Mouse (Mus musculus): ENCODE data around the gene Fam98a. TPM values are rescaled to one million over a fixed set of nuclear protein-coding genes. Genes with fewer than 3 reads are reported as not detected.

The Fam98a gene
- polyA plus RNA-seq (2015; fragmentation: Nextera tagmentation; extraction: Ambion mirVana): 20.2 and 24.7 TPM in 2 replicates

DNA sequence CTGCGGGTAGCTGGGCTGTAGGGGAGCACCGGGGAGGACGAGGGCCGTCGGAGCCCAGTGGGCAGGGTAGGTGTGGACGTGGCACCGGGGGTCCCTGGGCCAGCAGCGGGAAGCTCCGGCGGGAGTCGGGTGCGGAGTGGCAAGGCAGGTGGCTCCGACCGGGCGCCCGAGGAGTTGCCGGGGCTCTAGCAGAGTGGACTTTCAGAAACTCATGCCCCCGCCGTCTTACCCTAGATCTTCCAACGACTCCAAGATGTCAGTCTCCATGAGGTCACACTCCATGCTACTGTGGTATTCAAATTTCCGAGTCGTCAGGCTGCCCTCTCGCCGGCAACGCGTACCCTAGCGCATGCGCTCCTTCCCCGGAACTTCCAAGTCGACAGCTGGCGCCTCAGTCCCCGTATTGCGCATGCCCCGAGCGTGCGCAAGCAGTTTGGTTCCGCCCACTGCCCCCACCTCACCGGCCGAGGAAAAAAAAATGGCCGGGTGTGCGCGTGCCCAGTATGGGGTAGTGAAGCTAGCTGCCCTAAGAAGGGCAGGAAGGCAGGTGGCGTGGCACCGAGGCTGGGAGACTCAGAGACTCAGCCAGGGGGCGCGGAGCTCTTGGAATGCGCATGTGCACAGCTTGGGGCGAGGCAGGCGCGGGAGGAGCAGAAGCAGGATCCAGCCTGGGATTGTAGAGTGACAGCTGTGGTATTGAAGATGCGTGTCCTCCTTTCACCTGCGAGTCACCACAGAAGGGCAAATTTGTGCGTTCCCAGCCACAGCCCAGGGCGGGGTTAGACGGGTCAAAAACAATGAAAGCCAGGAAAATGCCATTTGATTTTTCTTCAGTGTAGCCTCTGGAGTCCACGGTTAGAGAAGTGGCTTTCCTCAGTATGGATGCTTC lies at the start of gene Fam98a:
TSS of gene Fam98a (minus strand) at position 435 of the 889 bp plus-strand sequence.
- Histone ChIP-seq H3K9ac (peak within 1 kb of the TSS; percentile 89), H3K4me2 (peak within 1 kb of the TSS; percentile 73), H3K9me3 (replicated peaks) (no peaks in the 10 kb centered on the region), H3K27ac (peak within 1 kb of the TSS; percentile 69), H3K27me3 (no peaks in the 10 kb centered on the region), H3K4me1 (replicated peaks) (peaks cover 36% of the 10 kb centered on the region), H3K4me3 (replicated peaks) (peak within 1 kb of the TSS; percentile 86), H3K36me3 (peaks cover 16% of the 10 kb centered on the region)
- WGBS (ENCODE audit: insufficient replicate concordance): under 1% methylated on average over 56 of the region's 56 CpGs
- DNase-seq: peak; percentile 92
- ATAC-seq (ENCODE audit: low read depth): peak; percentile 97

DNA sequence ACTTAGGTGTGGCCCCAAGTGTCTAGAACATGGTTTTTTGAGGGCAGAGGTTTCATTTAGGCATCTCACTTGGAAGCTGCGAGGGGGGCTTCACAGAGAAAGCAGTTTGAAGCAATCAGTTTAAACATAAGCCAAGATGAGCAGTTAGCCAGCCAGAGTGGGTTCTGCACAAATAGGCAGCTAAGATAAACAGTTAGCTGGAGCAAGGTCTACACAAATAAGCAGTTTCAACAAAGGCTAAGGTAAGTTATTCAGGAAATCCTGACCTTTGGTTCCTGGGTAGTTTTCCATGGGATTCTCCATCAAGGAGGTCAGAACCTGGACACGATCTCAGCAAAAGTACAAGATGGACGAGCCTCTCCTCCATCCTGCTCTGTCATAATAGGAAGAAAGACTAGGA lies 46.9 kb upstream of the Fam98a start:
- WGBS (ENCODE audit: insufficient replicate concordance): 46% methylated on average over 3 of the region's 3 CpGs
- Histone ChIP-seq H3K9me3 (replicated peaks) (no peaks in the 10 kb centered on the region), H3K27me3 (no peaks in the 10 kb centered on the region), H3K9ac (no peak overlapping the region), H3K4me2 (no peak overlapping the region), H3K4me1 (replicated peaks) (no peaks in the 10 kb centered on the region), H3K27ac (no peak overlapping the region), H3K4me3 (replicated peaks) (no peak overlapping the region), H3K36me3 (no peaks in the 10 kb centered on the region)
- ATAC-seq (ENCODE audit: low read depth) (0 out of 2 replicates have a peak, but pooled peaks have one; percentile 36), DNase-seq (no peak)

DNA sequence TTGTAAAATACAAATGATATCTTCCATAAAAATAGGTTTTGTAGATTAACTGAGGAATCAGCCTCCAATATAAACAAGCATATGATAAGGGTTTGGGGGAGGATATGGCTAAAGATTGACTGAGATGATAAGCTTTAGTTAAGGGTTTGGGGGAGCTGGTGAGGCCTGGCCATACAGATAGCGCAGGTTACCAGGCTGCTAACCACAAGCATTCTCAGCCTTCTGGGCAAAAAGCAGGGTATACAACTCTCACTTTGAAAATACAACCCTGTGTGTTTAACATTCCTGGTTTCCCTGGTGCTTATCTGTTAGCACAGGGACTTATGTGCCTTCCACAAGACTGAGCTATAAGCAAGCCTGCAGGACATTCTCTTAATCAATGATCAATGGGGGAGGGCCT lies 31.0 kb upstream of the Fam98a start:
- no peak overlapping the region for H3K4me2 ChIP-seq
- ATAC-seq (ENCODE audit: low read depth) (no peak), DNase-seq (no peak)
- H3K4me1 ChIP-seq (replicated peaks): no peaks in the 10 kb centered on the region
- H3K36me3 ChIP-seq: no peaks in the 10 kb centered on the region
- no peaks in the 10 kb centered on the region for H3K9me3 ChIP-seq (replicated peaks)
- 46% methylated on average over 1 of the region's 1 CpGs for WGBS (ENCODE audit: insufficient replicate concordance)
- H3K27ac ChIP-seq: no peak overlapping the region
- no peaks in the 10 kb centered on the region for H3K27me3 ChIP-seq
- H3K4me3 ChIP-seq (replicated peaks): no peak overlapping the region
- no peak overlapping the region for H3K9ac ChIP-seq

DNA sequence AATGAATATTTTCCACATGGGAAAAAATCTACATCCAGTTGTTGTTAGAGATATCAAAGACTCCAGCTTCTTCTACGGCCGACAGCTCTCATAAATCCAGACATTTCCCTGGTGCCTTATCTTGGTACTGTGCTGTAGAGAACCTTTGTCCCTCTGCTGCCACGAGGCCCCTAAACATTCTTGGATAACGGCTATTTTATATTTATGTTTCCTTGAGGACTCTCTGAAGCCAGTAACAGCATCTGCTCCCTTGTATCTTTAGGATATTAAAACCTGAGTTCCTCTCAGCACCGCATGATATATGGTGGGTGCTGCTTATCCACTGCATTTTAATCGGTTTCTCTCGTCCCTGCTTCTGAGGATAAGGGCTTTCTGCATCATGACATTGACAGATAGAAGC lies 23.9 kb upstream of the Fam98a start:
- no peak for ATAC-seq (ENCODE audit: low read depth)
- Histone ChIP-seq H3K27me3 (no peaks in the 10 kb centered on the region), H3K9ac (no peak overlapping the region), H3K4me2 (no peak overlapping the region), H3K4me3 (replicated peaks) (no peak overlapping the region), H3K27ac (no peak overlapping the region), H3K36me3 (no peaks in the 10 kb centered on the region), H3K9me3 (replicated peaks) (no peaks in the 10 kb centered on the region), H3K4me1 (replicated peaks) (no peaks in the 10 kb centered on the region)
- DNase-seq: no peak
- 54% methylated on average over 7 of the region's 7 CpGs for WGBS (ENCODE audit: insufficient replicate concordance)

DNA sequence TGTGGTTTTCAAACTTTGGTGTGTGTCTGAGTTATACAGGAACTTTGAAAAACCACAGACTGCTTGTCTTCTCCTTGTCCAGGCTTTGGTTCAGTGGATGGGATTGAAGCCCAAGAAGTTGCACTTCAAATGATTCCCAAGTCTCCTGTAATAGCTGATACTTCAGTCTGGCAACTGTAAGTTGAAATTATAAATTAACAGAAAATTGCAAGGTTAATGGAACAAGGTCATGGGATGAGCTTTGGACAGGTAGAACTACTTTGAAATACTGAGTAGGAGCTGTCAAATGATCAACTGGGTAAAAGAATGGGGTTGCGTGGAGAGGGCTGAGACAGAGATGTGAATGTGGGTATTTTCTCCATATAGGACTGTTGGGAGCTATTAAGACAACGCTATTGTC lies 6.3 kb upstream of the Fam98a start:
- Histone ChIP-seq H3K9me3 (replicated peaks) (0 out of 2 replicates have a peak, but pooled peaks cover 4% of the 10 kb centered on the region), H3K4me1 (replicated peaks) (no peaks in the 10 kb centered on the region), H3K36me3 (no peaks in the 10 kb centered on the region), H3K4me2 (no peak overlapping the region), H3K27ac (no peak overlapping the region), H3K4me3 (replicated peaks) (no peak overlapping the region), H3K9ac (no peak overlapping the region), H3K27me3 (no peaks in the 10 kb centered on the region)
- DNase-seq (no peak), ATAC-seq (ENCODE audit: low read depth) (no peak)
- WGBS (ENCODE audit: insufficient replicate concordance): 87% methylated on average over 2 of the region's 2 CpGs

DNA sequence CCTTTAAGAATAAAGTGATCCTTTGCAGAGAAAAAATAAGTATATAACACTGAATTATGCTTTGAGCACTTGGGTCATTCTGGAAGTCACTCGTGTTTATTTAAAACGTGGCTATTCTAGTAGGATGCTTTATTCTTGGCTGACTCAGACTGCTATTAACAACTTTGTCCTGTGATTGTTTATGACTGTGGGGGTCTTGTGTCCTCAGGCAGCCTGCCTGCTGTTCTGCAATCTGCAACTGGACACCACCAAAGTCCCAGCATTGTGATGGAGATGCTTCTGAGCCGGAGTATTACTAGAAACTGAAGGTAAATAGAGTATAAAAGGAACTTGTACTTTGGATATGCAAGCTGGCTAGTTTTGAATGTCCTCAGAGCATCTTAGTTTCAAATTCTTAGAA lies 5.3 kb upstream of the Fam98a start:
- 64% methylated on average over 3 of the region's 3 CpGs for WGBS (ENCODE audit: insufficient replicate concordance)
- H3K9ac ChIP-seq: no peak overlapping the region
- 0 out of 2 replicates have a peak, but pooled peaks cover 4% of the 10 kb centered on the region for H3K9me3 ChIP-seq (replicated peaks)
- H3K4me1 ChIP-seq (replicated peaks): peaks cover 6% of the 10 kb centered on the region
- no peak overlapping the region for H3K4me2 ChIP-seq
- H3K36me3 ChIP-seq: no peaks in the 10 kb centered on the region
- no peak for DNase-seq
- no peak overlapping the region for H3K27ac ChIP-seq
- ATAC-seq (ENCODE audit: low read depth): no peak
- no peaks in the 10 kb centered on the region for H3K27me3 ChIP-seq
- no peak overlapping the region for H3K4me3 ChIP-seq (replicated peaks)

DNA sequence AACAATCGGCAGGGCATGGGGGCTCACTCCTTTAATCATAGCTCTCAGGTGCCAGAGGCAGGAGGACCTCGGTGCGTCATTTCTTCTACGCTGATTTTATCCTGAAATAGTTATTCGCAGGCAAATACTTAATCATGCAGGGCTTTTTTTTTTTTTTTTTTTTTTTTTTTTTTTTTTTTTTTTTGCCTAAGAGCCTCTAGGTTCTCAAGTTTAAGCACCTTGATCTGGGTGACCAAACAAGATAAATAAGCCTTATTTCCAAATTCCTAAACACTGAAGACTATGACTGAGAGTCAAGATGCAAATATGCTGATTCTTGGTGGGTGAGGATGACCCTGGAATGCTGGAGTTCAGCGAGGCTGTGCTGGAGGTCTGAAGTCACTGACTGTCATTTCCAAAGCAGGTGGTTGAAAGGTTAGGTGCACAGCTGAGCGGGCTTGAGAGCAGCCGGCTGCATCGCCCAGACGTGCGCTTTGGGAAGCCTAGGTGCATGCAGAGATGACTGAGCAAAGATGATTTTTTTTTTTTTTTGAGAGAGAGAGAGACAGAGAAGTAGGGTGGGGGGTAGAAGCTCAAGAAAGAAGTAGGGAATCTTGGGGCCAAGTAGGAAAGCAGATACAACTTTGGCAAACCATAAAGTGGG lies 854 bp downstream of the Fam98a start:
- H3K4me3 ChIP-seq (replicated peaks): peak overlapping the region; percentile 86
- peaks cover 36% of the 10 kb centered on the region for H3K4me1 ChIP-seq (replicated peaks)
- ATAC-seq (ENCODE audit: low read depth) (no peak), DNase-seq (no peak)
- H3K9me3 ChIP-seq (replicated peaks): no peaks in the 10 kb centered on the region
- H3K27me3 ChIP-seq: no peaks in the 10 kb centered on the region
- WGBS (ENCODE audit: insufficient replicate concordance): 30% methylated on average over 11 of the region's 11 CpGs
- H3K4me2 ChIP-seq: peak overlapping the region; percentile 73
- peaks cover 25% of the 10 kb centered on the region for H3K36me3 ChIP-seq
- H3K27ac ChIP-seq: peak overlapping the region; percentile 69
- peak overlapping the region; percentile 89 for H3K9ac ChIP-seq

DNA sequence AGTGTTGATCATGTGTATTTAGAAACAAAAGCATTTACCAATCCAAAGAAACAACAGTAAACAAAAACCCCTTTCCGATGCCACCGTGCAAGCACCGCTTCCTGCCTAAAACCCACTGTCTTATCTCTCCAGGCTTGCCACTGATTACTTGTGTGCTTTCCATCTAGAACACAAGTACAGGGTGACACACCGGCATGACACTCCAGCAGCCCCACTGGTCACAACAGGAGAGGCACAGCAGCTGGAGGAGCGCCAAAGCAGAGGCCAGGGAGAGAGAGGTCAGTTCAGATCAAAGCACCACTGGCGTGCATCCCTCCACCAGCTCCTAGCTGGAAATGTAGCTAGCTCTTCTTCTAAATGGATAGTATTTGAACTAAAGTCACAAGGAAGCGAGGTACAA lies 7.5 kb downstream of the Fam98a start:
- Histone ChIP-seq H3K4me1 (replicated peaks) (peaks cover 40% of the 10 kb centered on the region), H3K27me3 (no peaks in the 10 kb centered on the region), H3K36me3 (peaks cover 58% of the 10 kb centered on the region), H3K9me3 (replicated peaks) (no peaks in the 10 kb centered on the region), H3K4me2 (no peak overlapping the region), H3K4me3 (replicated peaks) (no peak overlapping the region), H3K9ac (no peak overlapping the region), H3K27ac (no peak overlapping the region; the same call in 1 of the 2 replicates)
- DNase-seq (no peak), ATAC-seq (ENCODE audit: low read depth) (peak; percentile 61)
- WGBS (ENCODE audit: insufficient replicate concordance): 26% methylated on average over 7 of the region's 7 CpGs

DNA sequence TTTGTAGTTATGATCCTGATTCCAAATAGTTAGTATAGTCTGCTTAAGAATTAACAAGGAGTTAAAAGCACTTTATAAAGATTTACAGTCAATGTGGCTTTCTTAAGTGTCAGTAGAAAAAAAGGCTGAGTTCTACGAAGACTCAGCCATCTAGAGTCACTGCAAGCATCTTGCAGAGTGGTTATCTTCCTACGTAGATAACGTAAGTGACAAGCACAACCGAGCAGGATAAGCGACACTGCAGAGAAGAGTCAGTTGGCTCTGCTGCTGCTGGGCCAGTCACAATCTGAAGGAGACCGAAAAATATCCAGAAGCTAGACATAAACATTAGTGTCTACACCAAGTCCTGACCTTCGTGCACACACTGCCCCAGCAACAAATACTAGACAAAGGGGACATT lies 8.3 kb downstream of the Fam98a start:
- ATAC-seq (ENCODE audit: low read depth) (peak; percentile 71; the same call in 1 of the 2 replicates), DNase-seq (no peak)
- Histone ChIP-seq H3K4me2 (no peak overlapping the region), H3K4me1 (replicated peaks) (peaks cover 37% of the 10 kb centered on the region), H3K9ac (no peak overlapping the region), H3K27me3 (no peaks in the 10 kb centered on the region), H3K4me3 (replicated peaks) (no peak overlapping the region), H3K27ac (no peak overlapping the region), H3K9me3 (replicated peaks) (no peaks in the 10 kb centered on the region), H3K36me3 (peaks cover 65% of the 10 kb centered on the region)
- WGBS (ENCODE audit: insufficient replicate concordance): 20% methylated on average over 7 of the region's 7 CpGs

DNA sequence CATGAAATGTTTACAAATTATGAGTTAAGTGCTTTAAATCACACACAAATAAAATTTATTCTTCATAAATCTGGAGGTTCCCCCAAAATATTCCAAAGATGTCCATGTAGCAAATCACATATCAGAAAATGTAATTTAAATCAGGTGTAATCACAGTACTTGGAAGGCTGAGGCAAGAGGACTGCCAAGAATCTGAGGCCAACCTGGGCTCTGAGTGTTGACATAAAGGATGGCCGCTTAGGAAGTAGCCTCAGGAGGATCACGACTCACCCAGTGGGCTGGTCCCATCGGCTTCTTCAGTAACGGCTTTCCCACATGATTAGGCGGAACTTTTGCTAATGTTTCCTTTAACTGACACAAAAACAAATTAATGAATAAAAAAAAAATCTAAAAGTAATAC lies 11.9 kb downstream of the Fam98a start:
- no peak for ATAC-seq (ENCODE audit: low read depth)
- no peak overlapping the region for H3K4me3 ChIP-seq (replicated peaks)
- no peak overlapping the region for H3K4me2 ChIP-seq
- no peaks in the 10 kb centered on the region for H3K27me3 ChIP-seq
- no peak overlapping the region for H3K27ac ChIP-seq
- H3K9ac ChIP-seq: no peak overlapping the region
- peaks cover 56% of the 10 kb centered on the region for H3K36me3 ChIP-seq
- peaks cover 28% of the 10 kb centered on the region for H3K4me1 ChIP-seq (replicated peaks)
- no peaks in the 10 kb centered on the region for H3K9me3 ChIP-seq (replicated peaks)
- no peak for DNase-seq
- WGBS (ENCODE audit: insufficient replicate concordance): 74% methylated on average over 5 of the region's 5 CpGs

DNA sequence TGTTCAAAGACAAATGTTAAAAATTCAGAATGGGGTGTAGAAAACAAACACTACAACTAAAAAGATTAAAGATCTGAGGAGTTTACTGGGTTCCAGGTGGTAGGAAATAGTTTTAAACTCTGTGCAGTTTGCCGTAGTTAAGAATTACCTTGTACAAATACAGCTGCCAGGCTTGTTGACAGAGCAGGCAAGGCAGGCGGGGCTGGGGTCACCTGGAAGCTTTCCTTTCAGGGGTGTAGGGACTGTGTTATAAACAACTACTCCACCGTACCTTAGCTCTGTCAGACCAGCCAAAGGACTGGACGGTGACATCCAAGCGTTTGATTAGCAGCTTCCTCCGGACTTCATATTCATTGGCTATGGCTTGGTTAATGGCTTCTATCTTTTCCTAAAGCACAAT lies 12.6 kb downstream of the Fam98a start:
- 73% methylated on average over 6 of the region's 6 CpGs for whole genome bisulfite sequencing (ENCODE audit: insufficient replicate concordance)
- Histone ChIP-seq H3K9me3 (replicated peaks) (no peaks in the 10 kb centered on the region), H3K27ac (no peak overlapping the region; the same call in 1 of the 2 replicates), H3K4me2 (no peak overlapping the region), H3K4me1 (replicated peaks) (peaks cover 21% of the 10 kb centered on the region), H3K9ac (no peak overlapping the region), H3K4me3 (replicated peaks) (no peak overlapping the region), H3K36me3 (peaks cover 49% of the 10 kb centered on the region), H3K27me3 (no peaks in the 10 kb centered on the region)
- no peak for DNase-seq
- ATAC-seq (ENCODE audit: low read depth): peak; percentile 57
